Mouse (Mus musculus): Measurements from ENCODE around the gene Kif1a. TPM values are rescaled to one million over a fixed set of nuclear protein-coding genes. Genes with fewer than 3 reads are reported as not detected.
A peak's percentile ranks its signal among the peaks of the same experiment; 100 is the strongest.

Gene Kif1a
- polyA plus RNA-seq, 1 experiment, result 2.2 TPM

- no peak overlapping the region for H3K4me3 ChIP-seq (replicated peaks; ENCODE audit: control insufficient read depth, low read depth, low read length)
- WGBS, result 72% methylated on average over 10 of the region's 10 CpGs
- TF ChIP-seq POLR2A (IDR thresholded peaks at IDR 0.05; ENCODE audit: borderline replicate concordance, control insufficient read depth, low read depth, low read length) (no peak), CTCF (IDR thresholded peaks at IDR 0.05; ENCODE audit: control insufficient read depth, insufficient read depth, low read length) (no peak)
- no peak overlapping the region for H3K27ac ChIP-seq (ENCODE audit: control insufficient read depth, insufficient read depth, low read depth, low read length, poor library complexity)
- H3K4me1 ChIP-seq (ENCODE audit: control insufficient read depth, insufficient read depth, low read length), result no peaks in the 10 kb centered on the region
Observed at GRCm38 (mm10) chr1:93130242-93130983, 28.7 kb upstream of the Kif1a start.

DNA sequence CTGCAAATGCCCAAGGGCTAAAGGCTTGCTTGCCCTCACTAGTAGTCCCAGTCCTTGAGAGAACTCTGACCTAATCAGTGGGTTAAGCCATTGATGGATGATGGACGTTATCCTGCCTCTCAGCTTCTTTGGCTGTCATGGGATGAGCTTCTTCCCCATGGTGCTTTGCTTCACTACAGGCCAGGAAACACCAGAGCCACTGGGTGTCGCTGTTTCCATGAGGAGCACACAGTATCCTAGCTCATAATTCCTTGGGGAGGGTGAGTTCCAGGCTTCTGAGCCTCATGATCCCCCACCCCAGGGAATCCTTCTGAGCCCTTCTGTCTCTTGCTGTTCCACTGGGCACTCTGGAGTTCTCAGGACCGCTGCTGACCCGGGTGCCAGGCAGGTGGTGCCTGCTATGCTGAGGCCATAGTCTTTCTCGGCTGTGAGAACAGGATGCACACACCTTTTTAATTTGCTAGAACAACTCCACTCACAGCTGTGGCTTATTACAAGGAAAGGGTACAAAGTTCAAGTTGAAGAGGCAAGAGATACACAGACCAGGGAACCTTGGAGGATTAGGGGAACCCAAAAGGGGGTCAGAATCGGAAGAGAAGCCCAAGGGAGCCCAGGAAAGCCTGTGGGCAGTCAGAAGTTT lies 27.1 kb upstream of the Kif1a start:
- Histone ChIP-seq H3K4me1 (ENCODE audit: control insufficient read depth, insufficient read depth, low read length) (peaks cover 3% of the 10 kb centered on the region), H3K4me3 (replicated peaks; ENCODE audit: control insufficient read depth, low read depth, low read length) (no peak overlapping the region), H3K27ac (ENCODE audit: control insufficient read depth, insufficient read depth, low read depth, low read length, poor library complexity) (no peak overlapping the region)
- 39% methylated on average over 6 of the region's 6 CpGs for WGBS
- TF ChIP-seq POLR2A (IDR thresholded peaks at IDR 0.05; ENCODE audit: borderline replicate concordance, control insufficient read depth, low read depth, low read length) (no peak), CTCF (IDR thresholded peaks at IDR 0.05; ENCODE audit: control insufficient read depth, insufficient read depth, low read length) (peak; percentile 35; the same call in 1 of the 2 replicates)

DNA sequence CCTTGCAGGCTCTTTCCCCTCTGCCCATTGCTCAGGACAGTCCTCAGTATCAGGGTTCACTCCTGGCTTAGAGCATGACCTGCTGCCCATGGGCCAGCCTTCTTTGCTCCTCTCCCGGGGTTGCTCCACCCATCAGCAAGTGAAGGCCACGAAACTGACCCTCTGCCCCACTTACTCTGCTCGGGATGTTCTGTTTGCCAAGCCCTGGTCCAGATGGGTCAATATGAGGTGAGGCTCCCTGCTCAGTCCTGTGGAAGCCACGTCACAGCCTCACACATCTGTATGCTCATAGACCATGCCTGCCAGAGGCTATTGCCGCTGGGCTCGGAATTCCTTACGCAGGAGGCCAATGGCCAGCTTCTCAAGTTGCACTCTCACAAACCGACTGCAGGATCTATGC lies 26.5 kb upstream of the Kif1a start:
- H3K27ac ChIP-seq (ENCODE audit: control insufficient read depth, insufficient read depth, low read depth, low read length, poor library complexity), result no peak overlapping the region
- H3K4me3 ChIP-seq (replicated peaks; ENCODE audit: control insufficient read depth, low read depth, low read length), result no peak overlapping the region
- WGBS, result 84% methylated on average over 8 of the region's 8 CpGs
- peaks cover 3% of the 10 kb centered on the region for H3K4me1 ChIP-seq (ENCODE audit: control insufficient read depth, insufficient read depth, low read length)
- no peak for TF ChIP-seq POLR2A (IDR thresholded peaks at IDR 0.05; ENCODE audit: borderline replicate concordance, control insufficient read depth, low read depth, low read length)
- TF ChIP-seq CTCF (IDR thresholded peaks at IDR 0.05; ENCODE audit: control insufficient read depth, insufficient read depth, low read length), result no peak

- H3K4me1 ChIP-seq (ENCODE audit: control insufficient read depth, insufficient read depth, low read length), result peaks cover 3% of the 10 kb centered on the region
- no peak for TF ChIP-seq POLR2A (IDR thresholded peaks at IDR 0.05; ENCODE audit: borderline replicate concordance, control insufficient read depth, low read depth, low read length)
- no peak for TF ChIP-seq CTCF (IDR thresholded peaks at IDR 0.05; ENCODE audit: control insufficient read depth, insufficient read depth, low read length)
- 2% methylated on average over 5 of the region's 5 CpGs for WGBS
- no peak overlapping the region for H3K27ac ChIP-seq (ENCODE audit: control insufficient read depth, insufficient read depth, low read depth, low read length, poor library complexity)
- H3K4me3 ChIP-seq (replicated peaks; ENCODE audit: control insufficient read depth, low read depth, low read length), result no peak overlapping the region
Observed at GRCm38 (mm10) chr1:93125256-93125655, 23.5 kb upstream of the Kif1a start.

GRCm38 (mm10) chr1:93124066-93124465 lies 22.3 kb upstream of the Kif1a start:
- Histone ChIP-seq H3K4me3 (replicated peaks; ENCODE audit: control insufficient read depth, low read depth, low read length) (no peak overlapping the region), H3K4me1 (ENCODE audit: control insufficient read depth, insufficient read depth, low read length) (peaks cover 3% of the 10 kb centered on the region), H3K27ac (ENCODE audit: control insufficient read depth, insufficient read depth, low read depth, low read length, poor library complexity) (no peak overlapping the region)
- WGBS, result 25% methylated on average over 8 of the region's 8 CpGs
- TF ChIP-seq CTCF (IDR thresholded peaks at IDR 0.05; ENCODE audit: control insufficient read depth, insufficient read depth, low read length) (no peak), POLR2A (IDR thresholded peaks at IDR 0.05; ENCODE audit: borderline replicate concordance, control insufficient read depth, low read depth, low read length) (no peak)

GRCm38 (mm10) chr1:93123179-93123854 lies 21.6 kb upstream of the Kif1a start:
- Histone ChIP-seq H3K27ac (ENCODE audit: control insufficient read depth, insufficient read depth, low read depth, low read length, poor library complexity) (no peak overlapping the region), H3K4me1 (ENCODE audit: control insufficient read depth, insufficient read depth, low read length) (peaks cover 3% of the 10 kb centered on the region), H3K4me3 (replicated peaks; ENCODE audit: control insufficient read depth, low read depth, low read length) (no peak overlapping the region)
- 56% methylated on average over 11 of the region's 11 CpGs for WGBS
- no peak for TF ChIP-seq CTCF (IDR thresholded peaks at IDR 0.05; ENCODE audit: control insufficient read depth, insufficient read depth, low read length)
- TF ChIP-seq POLR2A (IDR thresholded peaks at IDR 0.05; ENCODE audit: borderline replicate concordance, control insufficient read depth, low read depth, low read length), result no peak

- Histone ChIP-seq H3K27ac (ENCODE audit: control insufficient read depth, insufficient read depth, low read depth, low read length, poor library complexity) (no peak overlapping the region), H3K4me1 (ENCODE audit: control insufficient read depth, insufficient read depth, low read length) (no peaks in the 10 kb centered on the region; the same call in 1 of the 2 replicates), H3K4me3 (replicated peaks; ENCODE audit: control insufficient read depth, low read depth, low read length) (no peak overlapping the region)
- WGBS, result 14% methylated on average over 4 of the region's 4 CpGs
- TF ChIP-seq POLR2A (IDR thresholded peaks at IDR 0.05; ENCODE audit: borderline replicate concordance, control insufficient read depth, low read depth, low read length) (no peak), CTCF (IDR thresholded peaks at IDR 0.05; ENCODE audit: control insufficient read depth, insufficient read depth, low read length) (no peak)
Observed at GRCm38 (mm10) chr1:93118816-93119215, 17.1 kb upstream of the Kif1a start.

GRCm38 (mm10) chr1:93115471-93115870 lies 13.7 kb upstream of the Kif1a start:
- 27% methylated on average over 12 of the region's 13 CpGs for WGBS
- TF ChIP-seq POLR2A (IDR thresholded peaks at IDR 0.05; ENCODE audit: borderline replicate concordance, control insufficient read depth, low read depth, low read length) (no peak), CTCF (IDR thresholded peaks at IDR 0.05; ENCODE audit: control insufficient read depth, insufficient read depth, low read length) (no peak)
- H3K4me1 ChIP-seq (ENCODE audit: control insufficient read depth, insufficient read depth, low read length), result no peaks in the 10 kb centered on the region
- no peak overlapping the region for H3K27ac ChIP-seq (ENCODE audit: control insufficient read depth, insufficient read depth, low read depth, low read length, poor library complexity)
- H3K4me3 ChIP-seq (replicated peaks; ENCODE audit: control insufficient read depth, low read depth, low read length), result no peak overlapping the region
